Mouse (Mus musculus): ENCODE measurements at regions not wholly inside any gene's neighbourhood (a gene's known extent, or its start where the extent isn't known, plus 50 kb on each side); places are given as distances from the start of the nearest gene placed in this dataset.

- DNase-seq (ENCODE audit: low spot score in 2 of 2) = no peak
Measured at GRCm38 (mm10) chr6:84514623-84515022, 79.1 kb downstream of the Cyp26b1 start.

- DNase-seq (ENCODE audit: low spot score in 2 of 2) = no peak
Measured at GRCm38 (mm10) chr6:84508598-84508997, 85.1 kb downstream of the Cyp26b1 start.

DNA sequence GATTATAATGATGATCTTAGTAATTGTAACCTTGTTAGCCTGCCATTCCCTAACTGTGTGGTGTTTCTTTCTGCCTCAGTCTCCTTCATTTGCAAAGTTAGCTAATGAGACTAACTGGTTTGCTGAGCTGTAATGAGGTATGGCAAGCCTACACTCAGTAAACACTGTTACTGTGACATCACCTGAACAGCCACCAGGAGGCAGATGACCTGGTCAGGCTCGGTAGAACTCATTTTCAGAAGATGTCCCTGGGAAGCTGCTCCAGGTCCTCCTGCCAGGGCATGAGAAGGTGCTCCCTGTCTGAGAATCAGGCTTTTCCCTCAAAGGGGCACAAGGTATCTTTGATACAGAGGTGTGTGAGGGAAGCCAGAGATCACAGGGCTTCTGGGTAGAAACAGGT lies 87.0 kb downstream of the Cyp26b1 start:
- DNase-seq (ENCODE audit: low spot score in 2 of 2) = no peak

- DNase-seq (ENCODE audit: low spot score in 2 of 2) = no peak
Measured at GRCm38 (mm10) chr6:84500255-84500886, 93.3 kb downstream of the Cyp26b1 start.

DNA sequence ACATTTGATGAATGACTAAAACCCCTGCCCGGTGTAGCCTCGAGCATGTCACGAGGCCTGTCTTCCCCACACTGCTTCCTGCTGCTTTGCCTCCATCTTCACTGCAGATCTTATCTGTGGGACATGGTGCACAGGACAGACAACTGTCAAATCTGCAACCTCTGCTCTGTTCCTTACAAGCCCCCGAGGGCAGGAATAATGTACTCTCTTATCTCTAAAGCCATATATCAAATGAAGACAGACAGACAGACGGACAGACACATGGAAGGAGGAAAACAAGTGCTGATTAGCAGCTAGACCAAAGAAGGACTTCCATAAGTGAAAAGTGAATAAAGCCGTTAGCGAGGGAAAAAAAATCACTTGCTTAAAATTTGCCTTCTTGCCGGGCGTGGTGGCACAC lies 95.6 kb downstream of the Cyp26b1 start:
- DNase-seq (ENCODE audit: low spot score in 2 of 2) = no peak

DNA sequence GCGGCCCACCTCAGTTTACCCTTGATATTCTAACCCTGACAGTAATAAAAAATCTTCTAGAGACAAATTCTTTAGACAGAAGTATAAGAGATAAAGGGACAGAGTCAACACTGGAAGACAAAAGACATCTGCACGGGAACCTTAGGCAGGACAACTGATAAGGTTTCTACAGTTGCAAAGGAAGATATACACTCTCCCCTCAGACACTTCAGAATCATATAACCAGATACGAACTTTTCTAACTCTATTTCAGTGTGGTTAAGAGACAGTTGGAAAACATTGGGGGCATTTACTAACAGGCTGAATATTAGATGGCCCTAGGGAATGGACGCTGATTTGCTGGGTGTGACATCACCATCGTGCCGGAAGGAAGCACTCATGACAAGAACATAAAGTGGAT lies 100.0 kb downstream of the Cyp26b1 start:
- no peak for DNase-seq (ENCODE audit: low spot score in 2 of 2)

DNA sequence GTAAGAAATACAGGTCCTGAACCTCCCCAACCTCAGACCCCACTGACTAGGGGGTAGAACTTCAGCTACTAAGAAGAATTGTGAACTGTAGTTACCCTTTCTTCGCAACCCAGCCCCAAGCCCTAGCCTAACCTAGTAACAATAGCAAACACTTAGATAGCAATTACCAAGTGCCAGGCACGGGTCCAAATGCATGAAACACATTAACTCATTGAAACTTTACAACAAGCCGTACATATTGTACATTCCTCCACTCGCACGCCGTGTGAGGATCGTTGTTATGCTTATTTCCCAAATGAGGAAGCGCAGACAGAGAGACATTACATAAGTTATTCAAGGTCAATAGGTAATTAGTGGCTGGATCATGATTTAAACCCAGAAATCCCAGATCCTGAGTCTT lies 100.5 kb downstream of the Cyp26b1 start:
- DNase-seq (ENCODE audit: low spot score in 2 of 2) = no peak

- DNase-seq (ENCODE audit: low spot score in 2 of 2) = no peak
Measured at GRCm38 (mm10) chr6:84492594-84492993, 101.1 kb downstream of the Cyp26b1 start.

DNA sequence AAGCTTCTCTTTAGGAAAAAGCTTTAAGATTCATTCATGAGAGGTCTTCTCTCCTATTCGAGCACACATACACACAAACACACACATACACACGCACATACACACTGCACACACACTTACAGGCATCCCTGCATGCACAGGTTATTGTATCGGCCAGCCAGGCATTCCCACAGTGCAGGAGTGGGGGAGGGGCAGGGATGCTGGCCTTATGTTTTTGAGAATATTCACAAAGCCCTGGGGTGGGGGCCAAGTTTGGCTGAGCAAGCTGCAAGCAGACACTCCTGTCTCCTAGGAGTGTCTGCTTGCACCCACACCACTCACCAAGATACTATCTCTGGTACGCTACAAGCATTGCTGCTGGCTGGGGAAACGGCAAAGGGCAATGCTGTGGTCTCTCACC lies 102.6 kb downstream of the Cyp26b1 start:
- DNase-seq (ENCODE audit: low spot score in 2 of 2) = no peak

DNA sequence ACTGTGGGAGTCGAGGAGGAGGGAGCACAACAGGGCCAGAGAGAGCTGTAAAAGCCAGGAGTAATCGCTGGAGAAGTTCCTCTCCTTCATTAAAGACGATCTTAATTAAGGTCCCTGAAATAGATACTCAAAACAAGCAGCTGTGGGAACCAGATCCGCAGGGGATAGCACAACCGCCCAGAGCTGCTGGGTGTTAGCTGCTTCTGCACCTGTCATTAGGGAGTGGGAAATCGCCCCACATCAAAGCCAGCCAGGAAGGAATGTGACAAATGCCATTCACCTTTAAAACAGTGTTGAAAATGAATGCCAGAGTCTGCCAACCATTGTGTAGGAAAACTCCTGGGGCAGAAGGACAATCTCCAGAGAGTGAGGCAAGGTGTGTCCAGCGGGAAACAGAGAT lies 112.5 kb downstream of the Cyp26b1 start:
- no peak for DNase-seq (ENCODE audit: low spot score in 2 of 2)

DNA sequence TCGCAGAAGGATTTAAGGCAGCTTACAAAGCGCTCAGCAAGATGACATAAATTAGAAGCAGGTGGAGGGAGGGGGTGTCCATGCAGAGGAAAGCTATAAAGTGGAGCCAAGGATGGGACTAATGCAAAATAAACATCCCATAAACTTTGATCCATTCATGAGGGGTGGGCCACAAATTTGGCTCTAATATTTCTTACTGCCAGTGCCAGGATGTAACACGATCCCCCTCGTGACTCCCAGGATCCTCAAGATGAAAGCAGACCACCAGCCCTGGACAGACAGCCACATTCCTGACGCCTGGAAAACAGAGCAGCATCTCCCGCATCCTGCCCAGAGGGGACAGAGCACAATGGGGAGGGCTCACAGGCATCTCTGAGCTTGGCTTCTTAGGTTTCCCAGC lies 116.6 kb downstream of the Cyp26b1 start:
- DNase-seq (ENCODE audit: low spot score in 2 of 2) = no peak

DNA sequence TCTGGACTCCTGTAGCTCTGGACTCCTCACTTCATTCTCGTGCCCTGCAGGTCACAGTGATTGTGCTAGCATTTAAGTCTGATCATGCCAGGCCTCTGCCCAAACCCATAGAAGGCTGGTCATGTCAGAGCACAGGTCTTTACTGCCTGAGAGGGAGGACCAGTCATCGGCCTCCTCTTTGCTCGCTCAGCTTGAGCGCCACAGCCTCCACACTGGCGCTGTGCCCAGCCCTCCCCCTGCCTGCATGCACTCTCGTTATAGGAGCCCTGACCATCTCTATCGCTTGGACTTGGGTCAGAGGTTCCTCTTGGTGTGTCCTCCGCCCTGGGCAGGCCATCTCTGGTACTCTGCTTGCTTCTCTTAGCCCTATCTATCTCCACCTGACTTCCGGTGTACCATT lies 117.2 kb downstream of the Cyp26b1 start:
- peak in 1 of 2 experiments; percentile 12 for DNase-seq (ENCODE audit: low spot score in 2 of 2)

GRCm38 (mm10) chr6:84474835-84475234 lies 118.9 kb downstream of the Cyp26b1 start:
- DNase-seq (ENCODE audit: low spot score in 2 of 2) = no peak

- DNase-seq (ENCODE audit: low spot score in 2 of 2) = no peak
Measured at GRCm38 (mm10) chr6:84473171-84473570, 120.5 kb downstream of the Cyp26b1 start.

GRCm38 (mm10) chr6:84472287-84472686 lies 121.4 kb downstream of the Cyp26b1 start:
- no peak for DNase-seq (ENCODE audit: low spot score in 2 of 2)

DNA sequence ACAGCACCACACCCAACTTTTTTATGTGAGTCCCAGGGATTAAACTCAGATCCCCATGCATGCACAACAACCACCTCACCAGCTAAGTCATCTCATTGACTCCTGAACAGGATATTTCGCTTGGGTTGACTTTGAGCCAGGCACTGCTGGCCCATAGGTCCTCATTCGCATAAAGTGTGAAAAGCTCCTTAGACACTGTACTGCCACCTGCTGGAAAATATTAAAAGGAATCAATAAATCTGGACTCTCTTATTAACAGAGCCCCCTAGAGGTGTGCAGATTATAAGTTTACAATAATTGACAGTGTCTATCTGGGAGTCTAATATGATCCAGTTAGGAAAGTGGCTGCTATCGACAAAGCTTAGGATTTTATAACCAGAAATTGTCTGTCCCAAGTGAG lies 126.4 kb downstream of the Cyp26b1 start:
- DNase-seq (ENCODE audit: low spot score in 2 of 2) = no peak

DNA sequence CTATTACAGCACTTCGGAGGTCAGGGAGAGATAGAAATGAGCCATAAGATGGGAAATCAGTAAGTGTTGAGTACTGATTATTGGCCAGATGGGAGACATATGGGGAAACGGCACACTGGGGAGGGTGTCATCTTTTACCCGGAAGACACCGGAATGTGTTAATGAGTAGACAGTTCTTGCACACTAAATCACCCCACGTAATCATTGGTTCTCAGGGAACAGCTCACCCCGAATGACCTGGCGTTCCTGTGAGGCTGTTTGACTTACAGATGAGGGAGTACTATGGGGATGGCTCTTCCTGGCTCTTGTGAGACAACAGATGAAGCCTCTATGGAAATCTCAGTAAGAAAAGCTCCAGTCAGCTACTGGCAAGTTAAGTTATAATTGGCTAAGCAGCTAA lies 127.5 kb downstream of the Cyp26b1 start:
- DNase-seq (ENCODE audit: low spot score in 2 of 2) = no peak

- DNase-seq (ENCODE audit: low spot score in 2 of 2) = no peak
Measured at GRCm38 (mm10) chr6:84465596-84465995, 128.1 kb downstream of the Cyp26b1 start.

DNA sequence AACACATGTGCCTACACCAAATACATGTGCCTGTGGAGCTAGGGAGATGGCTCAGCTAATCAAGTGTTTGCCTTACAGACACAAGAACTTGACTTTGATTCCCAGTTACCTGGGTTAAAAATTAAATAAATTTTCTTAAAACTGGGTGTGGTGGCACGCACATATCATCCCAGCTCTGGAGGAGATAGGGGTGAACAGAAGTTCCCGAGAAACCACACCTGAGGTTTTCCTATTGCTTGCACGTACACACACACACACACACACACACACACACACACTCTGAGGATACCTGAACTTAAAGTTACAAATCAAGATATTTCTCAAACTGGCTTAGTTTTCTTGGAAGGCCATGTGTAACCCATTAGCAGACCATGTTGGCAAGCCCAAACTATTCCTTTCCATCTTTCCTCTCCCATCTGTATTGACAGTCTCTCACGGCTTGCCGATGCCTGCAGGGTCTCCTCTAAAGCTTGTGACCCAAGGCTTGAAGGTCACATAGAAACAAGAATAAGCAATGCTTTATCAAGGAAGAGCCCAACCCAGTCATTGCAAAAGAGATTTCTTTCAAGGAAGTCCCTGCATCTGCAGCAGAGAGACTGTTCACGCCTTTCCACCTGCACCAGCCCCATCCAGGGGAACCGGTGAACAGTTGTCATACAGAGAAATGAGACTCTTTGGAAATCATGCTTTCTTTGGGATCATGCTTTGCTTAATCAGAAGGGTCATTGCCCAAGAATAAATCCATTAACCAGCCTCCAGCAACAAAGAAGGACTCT lies 129.9 kb downstream of the Cyp26b1 start:
- no peak for DNase-seq (ENCODE audit: low spot score in 2 of 2)

DNA sequence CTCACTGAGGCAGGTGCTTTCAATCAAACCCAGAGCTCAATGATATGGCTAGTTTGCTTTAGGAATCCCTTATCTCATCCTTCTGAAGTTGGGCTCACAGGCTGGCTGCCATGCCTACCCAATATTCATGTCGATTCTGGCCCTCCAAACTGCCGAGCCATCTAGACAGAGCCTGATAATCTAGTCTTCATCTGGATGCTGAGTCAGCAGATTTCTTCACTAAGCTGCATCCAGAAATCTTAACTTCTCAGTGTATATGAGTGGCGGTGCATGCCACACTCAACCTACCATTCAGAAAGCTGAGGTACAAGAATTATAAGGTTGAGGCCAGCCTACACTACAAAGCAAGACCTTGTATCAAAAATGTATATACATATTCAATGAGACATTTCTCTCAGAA lies 136.9 kb downstream of the Cyp26b1 start:
- no peak for DNase-seq (ENCODE audit: low spot score in 2 of 2)

DNA sequence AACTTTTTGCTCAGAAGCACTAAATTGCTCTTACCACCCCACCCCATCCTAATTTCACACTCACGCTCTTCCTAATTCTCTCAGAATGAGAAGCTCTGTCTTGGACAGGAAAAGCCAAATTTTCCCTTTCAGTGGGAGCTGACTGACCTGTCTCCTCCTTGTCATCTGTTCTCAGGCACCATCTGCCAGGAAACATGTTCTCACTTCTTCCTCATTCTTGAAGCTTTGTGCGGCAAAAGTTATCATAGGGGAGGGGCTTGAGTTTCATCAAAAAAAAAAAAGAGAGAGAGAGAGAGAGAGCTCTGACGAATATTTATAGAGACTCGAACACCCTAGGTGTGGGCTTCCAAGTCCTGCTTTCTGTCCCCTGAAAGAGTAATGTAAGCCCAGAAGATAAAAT lies 148.6 kb downstream of the Cyp26b1 start:
- no peak for DNase-seq (ENCODE audit: low spot score in 2 of 2)

- no peak for DNase-seq (ENCODE audit: low spot score in 2 of 2)
Measured at GRCm38 (mm10) chr6:84442667-84443066, 151.0 kb downstream of the Cyp26b1 start.

Measured in gastrocnemius, adult 8-10 months (tissue).